Mouse (Mus musculus): ENCODE measurements at regions not wholly inside any gene's neighbourhood (a gene's known extent, or its start where the extent isn't known, plus 50 kb on each side); places are given as distances from the start of the nearest gene placed in this dataset.

- DNase-seq, result no peak
Observed at GRCm38 (mm10) chr9:83273361-83273975, 127.0 kb upstream of the Hmgn3 start.

GRCm38 (mm10) chr9:83265736-83266135, 119.3 kb upstream of the Hmgn3 start:
- DNase-seq, result no peak

DNA sequence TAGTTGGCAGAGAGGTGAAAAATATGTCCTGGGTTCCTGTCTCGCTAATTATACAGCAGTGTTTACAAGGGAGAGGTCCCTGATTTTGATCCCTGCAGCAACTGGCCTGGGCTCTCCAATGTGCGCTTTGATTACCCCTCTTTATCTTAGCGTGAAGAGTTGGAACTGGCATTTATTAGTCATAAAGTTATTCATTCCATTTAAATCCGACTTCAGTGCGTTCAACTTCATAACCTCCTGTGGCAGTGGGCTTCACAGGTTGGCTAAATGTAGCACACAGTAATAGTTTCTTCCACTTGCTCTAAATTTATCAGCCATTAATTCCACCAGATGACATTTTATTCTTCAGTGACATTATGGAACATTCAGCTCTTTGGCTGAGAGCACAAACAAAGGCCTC, 113.0 kb upstream of the Hmgn3 start:
- no peak for DNase-seq

- DNase-seq, result no peak
Observed at GRCm38 (mm10) chr9:83258986-83259385, 112.5 kb upstream of the Hmgn3 start.

- DNase-seq, result no peak
Observed at GRCm38 (mm10) chr9:83258476-83258875, 112.0 kb upstream of the Hmgn3 start.

DNA sequence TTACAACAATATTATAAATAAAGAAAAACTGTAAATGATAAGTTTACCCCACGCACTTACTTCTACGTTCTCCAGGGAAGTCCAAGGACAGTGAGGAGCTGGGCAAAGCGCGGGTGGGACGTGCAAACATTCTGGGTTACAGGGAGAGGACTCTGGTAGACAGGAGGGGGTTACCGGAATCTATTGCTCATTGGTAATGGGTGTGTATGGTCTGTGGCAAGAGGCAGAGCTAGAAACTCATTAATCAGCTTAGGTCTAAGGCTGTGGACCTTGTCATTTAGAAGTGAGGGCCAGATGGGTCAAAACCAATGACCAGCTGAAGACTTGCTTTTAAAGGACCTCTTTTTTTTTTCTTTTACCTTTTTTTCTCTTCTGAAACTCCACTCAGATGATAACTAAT, 107.9 kb upstream of the Hmgn3 start:
- DNase-seq, result no peak

DNA sequence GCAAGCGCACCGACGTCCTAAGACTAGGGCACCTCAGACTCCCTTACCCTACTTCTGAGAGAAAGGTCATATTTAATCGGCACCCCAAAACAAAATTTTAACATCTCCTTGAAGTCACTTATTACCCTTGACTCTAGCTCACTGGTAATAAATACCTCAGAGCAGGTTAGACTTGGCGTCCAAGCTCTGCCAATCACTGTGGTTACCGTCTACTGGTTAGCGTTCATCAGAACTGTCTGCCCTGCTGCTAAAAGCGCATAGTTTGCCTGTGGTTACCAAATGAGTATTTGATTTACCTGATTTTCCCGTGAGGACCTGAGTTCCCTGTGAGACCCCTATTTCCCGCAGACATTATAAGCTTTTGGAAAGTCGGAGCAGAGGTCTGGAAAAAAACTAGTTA, 107.3 kb upstream of the Hmgn3 start:
- no peak for DNase-seq

GRCm38 (mm10) chr9:83251793-83252192, 105.3 kb upstream of the Hmgn3 start:
- no peak for DNase-seq

DNA sequence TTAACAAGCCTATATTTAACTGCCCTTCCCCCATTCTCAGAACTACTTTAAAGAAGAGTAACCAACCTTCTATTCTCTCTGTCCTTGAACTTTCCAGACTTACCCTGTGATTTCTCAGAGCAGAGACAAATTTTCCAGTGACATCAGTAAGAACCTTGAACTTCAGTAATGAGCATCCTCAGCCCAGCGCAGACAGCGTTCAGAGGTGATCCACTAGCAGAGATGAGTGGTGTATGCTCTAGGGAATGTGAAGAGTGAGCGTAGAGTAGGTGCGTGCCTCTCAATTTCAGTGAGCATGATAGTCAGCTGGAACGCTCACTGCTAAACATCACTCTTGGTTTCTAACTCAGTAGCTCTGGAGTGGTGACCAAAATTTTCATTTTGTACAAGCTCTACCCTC, 103.4 kb upstream of the Hmgn3 start:
- DNase-seq, result no peak

DNA sequence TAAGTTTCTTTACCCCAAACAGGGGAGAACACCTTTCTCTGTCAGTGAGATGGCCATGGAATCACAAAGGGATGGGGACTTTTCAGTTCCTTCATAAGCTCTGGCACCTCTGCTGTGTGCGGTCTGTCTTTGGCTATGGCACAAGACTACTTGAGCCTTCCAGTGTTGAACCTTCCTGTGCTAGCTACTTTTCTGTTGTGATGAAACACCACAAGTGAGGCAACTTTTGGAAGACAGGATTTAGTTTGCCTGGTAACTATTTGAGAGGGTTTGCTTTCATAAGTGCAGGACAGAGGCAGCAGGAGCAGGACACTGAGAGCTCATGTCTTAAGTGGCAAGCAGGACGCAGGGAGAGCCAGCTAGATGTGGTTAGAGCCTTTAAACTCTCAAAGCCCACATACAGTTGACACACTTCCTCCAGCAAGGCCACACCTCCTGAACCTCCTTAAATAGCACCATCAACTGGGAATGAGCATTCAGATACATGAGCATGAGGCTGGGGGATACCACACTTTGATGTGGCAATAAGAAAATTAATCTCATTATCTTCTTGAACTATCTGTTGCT, 101.8 kb upstream of the Hmgn3 start:
- DNase-seq, result no peak

- DNase-seq, result no peak
Observed at GRCm38 (mm10) chr9:83247066-83247668, 100.7 kb upstream of the Hmgn3 start.

- no peak for DNase-seq
Observed at GRCm38 (mm10) chr9:83241119-83241518, 94.6 kb upstream of the Hmgn3 start.

- DNase-seq, result no peak
Observed at GRCm38 (mm10) chr9:83239097-83239496, 92.6 kb upstream of the Hmgn3 start.

- DNase-seq, result no peak
Observed at GRCm38 (mm10) chr9:83221866-83222265, 75.4 kb upstream of the Hmgn3 start.

DNA sequence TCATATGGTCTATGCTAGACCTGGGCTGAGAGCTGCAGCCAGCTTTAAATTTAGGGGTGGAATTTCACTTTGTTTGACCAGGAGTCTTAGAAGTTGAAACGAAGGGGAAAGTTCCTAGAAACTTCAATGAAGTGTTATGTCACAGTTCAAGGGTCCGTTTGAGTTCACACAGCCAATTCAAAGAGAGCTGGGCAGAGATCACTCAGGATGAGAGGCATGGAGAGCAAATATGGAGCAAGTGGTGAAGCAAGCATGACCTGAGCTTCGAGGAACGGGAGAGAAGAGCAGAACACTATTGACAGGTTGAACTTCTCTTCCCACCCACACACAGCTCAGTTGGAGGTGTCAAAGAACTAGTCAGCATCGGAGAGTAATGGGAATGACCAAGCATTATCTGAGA, 56.1 kb upstream of the Hmgn3 start:
- no peak for DNase-seq

DNA sequence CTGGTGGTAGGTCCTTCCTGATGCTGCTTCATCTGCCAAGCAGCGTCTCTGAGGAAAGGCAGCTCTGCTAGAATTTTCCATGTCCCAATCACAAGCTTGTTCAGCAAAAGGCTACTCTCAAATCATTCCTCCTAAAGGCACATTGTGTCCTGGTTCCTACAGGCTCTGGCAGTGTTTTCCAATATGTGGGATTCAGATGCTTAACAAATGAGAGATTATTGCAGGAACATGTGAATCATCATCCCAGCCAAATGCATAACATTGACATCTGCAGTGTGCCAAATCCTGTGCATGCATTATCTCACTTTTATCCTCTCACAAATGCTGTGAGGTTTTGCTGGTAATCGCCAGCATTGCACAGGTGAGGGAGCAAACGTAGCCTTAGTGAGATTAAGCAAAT, 53.3 kb upstream of the Hmgn3 start:
- no peak for DNase-seq

- DNase-seq, result no peak
Observed at GRCm38 (mm10) chr9:83199176-83199575, 52.7 kb upstream of the Hmgn3 start.

GRCm38 (mm10) chr9:83197013-83197412, 50.5 kb upstream of the Hmgn3 start:
- no peak for DNase-seq
